Mouse (Mus musculus): Measurements from ENCODE around the gene Ctsw.

The Ctsw gene

DNA sequence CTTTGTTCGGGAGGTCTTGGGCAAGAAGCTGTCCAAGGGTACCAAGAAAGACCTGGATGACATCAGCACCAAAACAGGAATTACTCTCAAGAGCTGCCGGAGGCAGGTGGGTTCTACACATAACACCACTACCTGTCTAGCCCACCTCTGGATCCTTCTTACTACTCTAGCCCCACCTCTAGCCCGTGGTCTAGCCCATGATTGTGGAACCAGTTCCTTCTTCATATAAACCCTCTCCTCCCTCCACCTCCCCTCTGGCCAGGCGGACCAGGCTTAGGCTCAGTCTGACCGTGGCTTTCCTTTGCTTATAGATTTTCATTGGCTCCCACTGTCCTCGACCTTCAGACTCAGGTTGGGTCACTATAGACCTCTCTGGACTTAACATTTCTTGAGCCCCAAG, 6.9 kb downstream of the Ctsw start:
- DNase-seq = no peak

GRCm38 (mm10) chr19:5460465-5460911, 7.8 kb downstream of the Ctsw start, which contains the start of gene Fibp:
Fibp (plus strand) TSS chr19:5460615.
- peak; percentile 83 for DNase-seq

DNA sequence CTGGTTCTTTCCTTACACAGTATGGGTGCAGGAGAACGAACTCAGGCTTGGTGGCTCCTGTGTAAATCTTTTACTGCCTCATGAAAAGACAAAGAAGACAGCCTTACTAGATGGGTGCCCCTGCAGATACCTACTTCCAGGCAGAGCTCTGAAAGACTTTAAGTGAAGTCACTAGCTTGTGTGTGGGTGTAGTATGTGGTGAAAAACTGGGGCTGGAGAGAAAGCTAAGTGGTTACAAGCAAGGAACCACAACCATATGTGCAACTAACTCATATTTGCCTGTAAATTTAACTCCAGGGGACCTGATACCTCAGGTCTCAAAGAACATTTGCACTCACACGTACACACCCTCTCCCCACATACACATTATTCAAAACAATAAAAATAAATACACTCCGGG, 8.4 kb downstream of the Ctsw start:
- no peak for DNase-seq

- DNase-seq = no peak
These were observed 9.3 kb downstream of the Ctsw start for GRCm38 (mm10) chr19:5459019-5459418.

DNA sequence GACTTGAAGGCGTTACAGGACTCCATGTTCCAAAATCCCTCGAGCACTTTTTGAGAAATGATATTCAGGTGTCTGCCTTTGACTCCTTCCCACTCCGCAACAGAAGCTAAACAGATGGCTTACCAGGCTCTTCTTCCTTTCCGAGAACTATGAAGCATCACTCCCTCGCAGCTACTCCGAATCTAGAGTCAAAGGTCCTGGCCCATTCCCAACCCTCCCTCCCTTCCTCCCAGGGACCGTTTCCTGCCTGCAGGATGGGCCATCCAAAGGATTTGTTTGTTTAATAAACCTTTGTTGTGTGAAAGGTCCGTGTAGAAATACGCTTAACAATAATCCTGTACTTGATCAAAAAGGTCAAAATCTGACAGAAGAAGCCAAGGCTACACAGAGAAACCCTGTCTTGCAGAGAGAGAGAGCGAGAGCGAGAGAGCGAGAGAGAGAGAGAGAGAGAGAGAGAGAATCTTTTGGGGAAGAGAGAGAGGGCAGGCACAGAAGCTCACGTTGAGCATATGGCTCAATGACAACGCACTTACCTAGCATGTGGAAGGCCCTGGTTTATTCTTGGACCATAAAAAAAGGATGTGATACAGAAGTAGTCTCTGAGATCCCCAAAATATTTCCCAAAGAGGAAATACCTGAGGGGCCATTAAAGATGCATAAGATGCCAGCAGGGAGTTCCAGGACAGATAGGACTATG, 10.4 kb downstream of the Ctsw start, which contains the start of gene Ccdc85b:
Ccdc85b (minus strand) TSS at position 149 of the 697 bp plus-strand sequence.
- DNase-seq = no peak

DNA sequence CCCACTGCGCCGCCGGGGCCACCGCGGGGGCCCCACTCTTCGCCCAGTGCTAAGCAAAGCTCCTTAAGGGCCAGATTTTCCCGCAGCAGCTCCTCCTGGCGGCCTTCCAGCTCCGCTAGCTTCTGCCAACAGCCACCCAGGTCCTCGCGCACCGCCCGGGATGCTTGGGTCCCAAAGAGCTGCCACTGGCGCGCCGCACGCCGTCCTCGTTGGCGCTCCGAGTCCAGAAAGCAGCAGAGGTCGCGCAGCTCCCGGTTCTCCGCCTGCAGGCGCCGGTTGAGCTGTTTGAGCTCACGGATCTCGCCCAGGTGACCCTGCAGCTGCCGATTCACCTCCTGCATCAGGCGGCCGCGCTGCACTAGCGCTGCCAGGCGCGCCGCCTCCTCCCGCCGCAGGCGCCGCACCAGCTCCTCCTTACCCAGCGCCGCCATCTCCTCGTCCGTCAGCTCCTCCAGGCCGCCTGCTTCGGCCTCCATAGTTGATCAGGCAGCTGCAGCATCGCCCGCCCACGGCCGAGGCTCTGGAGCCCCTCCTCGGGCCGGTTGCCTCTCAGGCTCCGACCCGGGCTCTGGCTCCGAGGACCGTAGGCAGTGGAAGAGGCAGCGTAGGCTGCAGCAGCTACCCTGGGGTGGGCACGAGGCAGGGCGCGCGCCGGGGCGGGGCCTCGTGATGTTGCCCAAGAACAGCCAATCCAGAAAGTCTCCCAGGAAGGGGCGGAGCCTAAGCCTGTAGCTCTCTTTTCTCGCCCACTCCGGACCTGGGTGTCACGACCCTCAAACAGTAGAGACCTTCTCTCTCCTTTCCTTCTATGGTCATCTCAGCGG, 11.2 kb downstream of the Ctsw start:
- DNase-seq = peak; percentile 96

DNA sequence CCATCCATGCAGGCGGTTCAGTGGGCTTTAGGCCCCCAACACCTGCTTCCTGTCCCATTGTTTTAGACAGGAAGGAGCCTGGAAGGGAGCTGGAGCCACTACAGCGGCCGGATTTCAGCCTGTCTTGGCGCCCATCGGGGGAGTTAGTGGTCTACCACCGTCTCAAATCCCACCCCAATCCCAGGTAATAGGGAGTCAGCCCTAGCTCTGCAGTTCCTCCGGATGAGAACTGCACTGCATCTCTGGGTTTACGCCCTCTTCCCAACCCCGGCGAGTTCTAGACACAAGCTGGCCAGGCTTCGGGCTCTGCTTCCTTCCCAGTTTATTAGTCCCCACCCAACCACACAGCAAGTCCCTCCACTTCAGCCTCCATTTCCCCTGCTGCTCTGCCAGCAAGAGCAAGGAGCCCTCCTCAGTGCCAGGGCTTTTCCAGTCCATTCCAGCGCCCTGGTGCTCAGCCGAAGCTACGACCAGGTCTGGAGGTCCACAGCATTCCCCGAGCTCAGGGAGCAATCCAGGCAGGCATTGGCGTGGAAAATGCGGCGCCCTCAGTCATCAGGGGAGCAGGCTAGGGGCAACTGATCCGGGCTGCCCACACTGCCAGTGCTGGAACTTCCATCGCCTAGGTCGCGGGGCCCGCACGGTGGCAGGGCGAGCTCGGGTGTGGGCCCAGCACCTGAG, 11.9 kb downstream of the Ctsw start:
- DNase-seq = no peak

DNA sequence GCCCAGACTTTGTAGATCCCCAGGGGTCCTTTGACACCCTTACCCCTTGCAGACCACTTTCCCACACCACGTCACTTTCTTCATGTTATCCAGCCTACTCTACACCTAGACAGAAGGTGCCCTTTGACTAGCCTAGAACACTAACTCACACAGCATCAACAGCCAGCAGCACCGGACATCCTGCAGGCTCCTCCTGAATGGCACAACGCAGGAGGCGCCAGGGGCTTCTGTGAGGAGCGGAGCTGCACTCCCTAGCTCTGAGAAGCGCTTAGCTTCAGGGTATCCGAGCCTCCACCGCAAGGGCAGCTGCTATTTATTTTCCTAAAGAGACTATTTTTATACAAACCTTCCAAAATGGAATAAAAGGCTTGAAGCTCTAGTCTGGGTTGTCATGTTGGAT, 12.7 kb downstream of the Ctsw start:
- DNase-seq = no peak

DNA sequence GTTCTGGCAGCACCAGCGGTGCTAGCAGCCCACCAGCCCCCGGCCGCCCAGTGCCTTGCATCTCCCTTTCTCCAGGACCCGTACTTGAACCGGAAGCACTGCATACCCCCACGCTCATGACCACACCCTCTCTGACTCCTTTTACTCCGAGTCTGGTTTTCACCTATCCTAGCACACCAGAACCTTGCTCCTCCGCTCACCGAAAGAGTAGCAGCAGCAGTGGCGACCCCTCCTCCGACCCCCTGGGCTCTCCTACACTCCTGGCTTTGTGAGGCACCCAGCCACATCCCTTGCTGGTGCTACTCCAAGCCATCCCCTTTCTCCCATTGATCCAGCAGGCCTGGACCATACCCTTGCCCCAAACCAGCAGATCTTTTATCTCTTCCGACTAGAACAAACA, 13.3 kb downstream of the Ctsw start:
- no peak for DNase-seq

- no peak for DNase-seq
These were observed 16.5 kb downstream of the Ctsw start for GRCm38 (mm10) chr19:5451766-5452165.

DNA sequence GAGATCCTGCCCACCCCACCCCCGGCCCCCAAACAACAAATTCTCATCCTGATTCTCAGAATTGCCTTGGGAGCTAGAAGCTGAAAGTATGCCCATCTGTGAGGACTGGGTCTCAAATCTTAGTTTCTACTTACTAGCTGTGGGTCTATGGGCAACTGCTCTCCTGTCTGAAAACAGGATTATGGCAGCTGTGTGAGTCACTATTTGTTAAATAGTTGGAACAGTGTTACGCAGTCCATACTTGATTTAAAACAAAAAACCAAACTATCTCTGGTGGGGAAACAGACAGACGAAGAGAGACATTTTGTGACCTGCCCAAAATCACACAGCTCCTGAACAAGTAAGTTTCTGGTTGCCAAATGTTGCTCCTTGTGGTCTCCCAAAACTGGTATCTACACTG, 18.6 kb downstream of the Ctsw start:
- DNase-seq = no peak

GRCm38 (mm10) chr19:5448354-5449150, 19.8 kb downstream of the Ctsw start:
- no peak for DNase-seq

DNA sequence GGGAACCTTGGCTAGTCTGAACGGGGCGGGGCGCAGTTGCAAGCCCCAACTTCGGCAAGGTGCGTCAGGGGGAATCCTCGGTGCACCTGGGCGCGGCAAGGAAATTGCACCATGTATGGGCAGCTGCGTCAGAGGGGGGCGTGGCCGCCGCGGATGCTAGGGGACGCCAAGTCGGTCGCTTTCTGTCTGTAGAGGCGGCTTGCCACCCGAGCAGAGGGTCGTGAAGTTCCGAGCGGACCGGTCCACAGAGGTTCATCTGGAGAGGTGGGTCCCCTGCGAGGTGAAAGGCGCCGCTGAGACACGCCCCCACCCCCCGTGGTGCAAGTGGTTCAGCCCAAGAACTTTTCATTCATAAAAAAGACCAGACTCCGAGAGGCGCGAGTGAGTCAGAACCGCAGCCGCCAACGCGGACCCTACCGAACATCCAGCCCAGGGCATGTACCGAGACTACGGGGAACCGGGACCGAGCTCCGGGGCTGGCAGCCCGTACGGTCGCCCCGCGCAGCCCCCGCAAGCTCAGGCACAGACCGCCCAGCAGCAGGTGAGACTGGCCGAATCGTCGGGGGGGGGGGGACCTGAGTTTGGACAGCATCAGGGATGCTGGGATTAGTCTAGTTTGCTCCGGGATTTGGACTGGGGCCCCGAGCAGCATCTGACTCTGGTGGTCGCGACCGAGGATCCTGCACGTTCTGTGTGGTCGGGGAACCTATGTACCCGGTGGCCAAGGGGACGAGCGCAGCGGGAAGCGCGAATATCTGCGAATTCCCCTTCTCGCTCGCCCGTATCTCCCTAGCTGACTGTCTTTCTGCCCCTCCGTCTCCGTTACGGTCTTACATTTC, 20.6 kb downstream of the Ctsw start, which contains the start of gene Fosl1:
Fosl1 (plus strand) TSS at position 33 of the 839 bp plus-strand sequence.
- peak; percentile 57 for DNase-seq

- DNase-seq = no peak
These were observed 22.6 kb downstream of the Ctsw start for GRCm38 (mm10) chr19:5445747-5446146.

GRCm38 (mm10) chr19:5444954-5445353, 23.4 kb downstream of the Ctsw start:
- no peak for DNase-seq

DNA sequence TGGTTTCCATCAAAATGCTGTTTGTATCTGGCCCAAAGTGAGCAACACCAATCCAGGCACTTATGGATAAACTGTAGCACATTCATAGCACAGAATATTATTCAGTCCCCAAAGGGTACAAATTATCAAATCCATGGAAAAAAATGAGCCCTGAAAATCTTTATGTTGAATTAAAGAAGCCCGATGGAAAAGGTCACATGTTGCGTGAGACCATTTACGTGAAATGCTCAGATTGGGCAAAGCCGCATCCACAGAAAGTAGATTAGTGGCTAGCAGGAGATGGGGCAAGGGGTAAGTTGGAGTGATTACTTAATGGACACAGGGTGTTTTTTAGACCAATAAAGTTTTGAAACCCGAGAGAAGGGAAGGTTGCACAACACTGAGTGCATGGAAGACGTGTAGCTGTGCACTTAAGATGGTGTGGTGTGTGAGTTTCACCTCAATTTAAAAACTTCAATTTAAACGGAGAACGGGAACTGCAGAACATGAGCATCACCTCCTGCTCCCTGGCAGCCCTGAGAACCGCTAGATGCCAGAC, 23.9 kb downstream of the Ctsw start:
- DNase-seq = no peak

GRCm38 (mm10) chr19:5433951-5434350, 34.4 kb downstream of the Ctsw start:
- DNase-seq = no peak

DNA sequence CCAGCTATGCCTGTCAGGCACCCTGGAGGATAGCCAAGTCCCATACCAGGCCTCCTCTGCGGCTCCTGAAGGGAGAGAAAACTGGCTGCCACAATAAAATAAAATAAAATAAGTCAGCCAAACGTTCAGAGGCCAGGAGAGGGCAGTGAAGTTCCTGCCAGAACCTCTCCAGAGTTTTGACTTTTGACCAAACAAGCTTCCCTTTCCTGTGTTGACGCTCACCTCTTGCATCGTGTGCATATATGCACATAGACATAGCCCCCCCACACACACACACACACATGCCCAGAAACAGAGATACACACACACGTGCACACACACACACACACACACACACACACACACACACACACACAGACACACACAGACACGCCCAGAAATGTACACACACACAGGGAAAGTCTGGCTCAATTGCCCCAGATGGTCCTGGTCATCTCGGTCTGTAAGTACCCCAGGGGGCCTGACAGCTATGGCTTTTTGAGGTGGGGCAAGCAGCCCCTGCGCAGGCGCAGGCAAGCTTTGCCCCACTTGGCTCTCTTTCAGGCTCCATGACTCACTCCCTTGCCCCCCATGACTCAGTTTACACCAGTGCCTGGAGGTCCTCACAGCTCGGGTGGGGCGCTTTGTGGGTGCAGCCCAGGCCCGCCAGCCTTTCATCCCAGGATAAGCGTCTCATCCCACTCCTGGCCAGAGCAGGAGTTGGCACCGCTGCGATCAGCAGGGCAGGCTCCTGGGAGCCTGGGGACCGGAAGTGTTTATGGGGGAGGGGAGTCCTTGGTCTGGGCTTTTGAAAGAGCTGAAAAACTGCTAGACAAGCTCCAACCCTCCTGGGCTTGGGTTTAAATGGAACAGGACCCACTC, 35.1 kb downstream of the Ctsw start:
- peak; percentile 37 for DNase-seq

DNA sequence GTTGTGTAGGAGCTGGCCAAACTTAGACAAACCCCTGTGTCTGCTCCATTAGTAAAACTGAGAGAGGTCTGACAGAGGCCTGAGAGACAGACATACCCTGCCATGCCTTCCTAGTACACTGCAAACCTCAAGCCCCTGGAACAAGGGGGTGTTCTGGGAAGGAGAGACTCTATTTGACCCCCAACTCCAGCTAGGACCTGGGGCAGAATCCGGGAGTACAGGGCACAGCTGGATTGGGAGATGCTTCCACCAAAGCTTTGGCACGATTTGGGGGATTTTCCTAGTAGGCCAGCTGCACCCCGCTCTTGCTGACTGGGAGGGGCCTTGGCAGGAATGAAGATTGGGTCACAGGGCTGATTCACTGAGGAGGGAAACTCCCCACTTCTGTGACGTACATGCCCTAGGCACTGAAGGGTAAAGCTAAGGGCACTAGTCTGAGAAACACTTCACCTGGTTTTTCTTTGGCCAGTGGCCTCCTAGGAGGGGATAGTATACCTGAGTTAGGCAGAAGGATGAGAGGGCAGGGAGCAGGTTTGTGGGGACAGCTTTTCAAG, 36.3 kb downstream of the Ctsw start:
- no peak for DNase-seq

DNA sequence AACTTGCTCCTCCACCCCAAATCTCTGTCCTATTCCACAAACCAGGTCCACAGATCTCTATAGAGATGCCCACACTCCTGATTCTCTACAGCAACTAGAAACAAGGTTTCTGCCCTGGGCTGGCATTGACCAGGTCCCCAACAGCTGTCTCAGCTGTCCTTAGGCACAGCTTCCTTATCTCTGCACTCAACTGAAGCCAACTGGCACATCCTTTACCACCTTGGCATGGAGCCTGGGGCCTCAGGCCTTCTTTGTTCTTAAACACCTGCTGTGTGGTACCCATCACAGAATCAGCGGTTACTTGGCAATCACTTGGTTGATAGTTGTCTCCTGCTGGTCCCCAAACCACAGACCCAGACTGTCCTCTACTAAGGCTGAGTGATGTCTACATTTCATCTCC, 37.9 kb downstream of the Ctsw start:
- no peak for DNase-seq
